Mouse (Mus musculus): ENCODE data around the gene Zscan10. TPM values are rescaled to one million over a fixed set of nuclear protein-coding genes. Genes with fewer than 3 reads are reported as not detected.

Gene Zscan10
- polyA plus RNA-seq, 1 experiment, result not detected

GRCm38 (mm10) chr17:23563595-23564367, 36.9 kb upstream of the Zscan10 start, which contains the start of gene Zfp213:
Gene Zfp213, minus strand, starts transcription at chr17:23564238.
- H3K4me1 ChIP-seq, result peaks cover 26% of the 10 kb centered on the region
- TF ChIP-seq GATA1 (IDR thresholded peaks at IDR 0.05; ENCODE audit: borderline replicate concordance, low read length), result no peak
- peak; percentile 25; the same call in 1 of the 2 replicates for TF ChIP-seq FLI1 (IDR thresholded peaks at IDR 0.05; ENCODE audit: low read length)
- peaks cover 27% of the 10 kb centered on the region for H3K36me3 ChIP-seq (replicated peaks; ENCODE audit: low read length)
- no peaks in the 10 kb centered on the region for H3K27me3 ChIP-seq (replicated peaks)
- H3K9me3 ChIP-seq, result no peaks in the 10 kb centered on the region
- peak within 1 kb of the TSS; percentile 98 for H3K4me3 ChIP-seq (replicated peaks)

- TF ChIP-seq GATA1 (IDR thresholded peaks at IDR 0.05; ENCODE audit: borderline replicate concordance, low read length) (no peak), FLI1 (IDR thresholded peaks at IDR 0.05; ENCODE audit: low read length) (no peak)
- Histone ChIP-seq H3K27me3 (replicated peaks) (no peaks in the 10 kb centered on the region), H3K9me3 (no peaks in the 10 kb centered on the region), H3K4me1 (peaks cover 26% of the 10 kb centered on the region), H3K4me3 (replicated peaks) (peak overlapping the region; percentile 98), H3K36me3 (replicated peaks; ENCODE audit: low read length) (peaks cover 22% of the 10 kb centered on the region)
Measured at GRCm38 (mm10) chr17:23564368-23564715, 36.3 kb upstream of the Zscan10 start.

- Histone ChIP-seq H3K4me3 (replicated peaks) (no peak overlapping the region), H3K9me3 (no peaks in the 10 kb centered on the region), H3K27me3 (replicated peaks) (no peaks in the 10 kb centered on the region), H3K4me1 (peaks cover 30% of the 10 kb centered on the region), H3K36me3 (replicated peaks; ENCODE audit: low read length) (peaks cover under 1% of the 10 kb centered on the region)
- TF ChIP-seq FLI1 (IDR thresholded peaks at IDR 0.05; ENCODE audit: low read length) (no peak), GATA1 (IDR thresholded peaks at IDR 0.05; ENCODE audit: borderline replicate concordance, low read length) (no peak)
Measured at GRCm38 (mm10) chr17:23566787-23567186, 33.9 kb upstream of the Zscan10 start.

GRCm38 (mm10) chr17:23568370-23568769, 32.3 kb upstream of the Zscan10 start:
- Histone ChIP-seq H3K4me1 (peaks cover 22% of the 10 kb centered on the region), H3K27me3 (replicated peaks) (no peaks in the 10 kb centered on the region), H3K4me3 (replicated peaks) (no peak overlapping the region), H3K9me3 (no peaks in the 10 kb centered on the region), H3K36me3 (replicated peaks; ENCODE audit: low read length) (no peaks in the 10 kb centered on the region)
- no peak for TF ChIP-seq GATA1 (IDR thresholded peaks at IDR 0.05; ENCODE audit: borderline replicate concordance, low read length)
- no peak for TF ChIP-seq FLI1 (IDR thresholded peaks at IDR 0.05; ENCODE audit: low read length)

GRCm38 (mm10) chr17:23570017-23570416, 30.6 kb upstream of the Zscan10 start:
- Histone ChIP-seq H3K27me3 (replicated peaks) (peaks cover 3% of the 10 kb centered on the region), H3K4me1 (peaks cover 15% of the 10 kb centered on the region), H3K36me3 (replicated peaks; ENCODE audit: low read length) (no peaks in the 10 kb centered on the region), H3K4me3 (replicated peaks) (no peak overlapping the region), H3K9me3 (no peaks in the 10 kb centered on the region)
- TF ChIP-seq GATA1 (IDR thresholded peaks at IDR 0.05; ENCODE audit: borderline replicate concordance, low read length) (no peak), FLI1 (IDR thresholded peaks at IDR 0.05; ENCODE audit: low read length) (no peak)

GRCm38 (mm10) chr17:23571084-23571483, 29.6 kb upstream of the Zscan10 start:
- H3K4me1 ChIP-seq, result peaks cover 8% of the 10 kb centered on the region; the same call in 1 of the 2 replicates
- peak overlapping the region; percentile 40 for H3K4me3 ChIP-seq (replicated peaks)
- H3K27me3 ChIP-seq (replicated peaks), result peaks cover 3% of the 10 kb centered on the region
- H3K36me3 ChIP-seq (replicated peaks; ENCODE audit: low read length), result no peaks in the 10 kb centered on the region
- no peaks in the 10 kb centered on the region for H3K9me3 ChIP-seq
- TF ChIP-seq GATA1 (IDR thresholded peaks at IDR 0.05; ENCODE audit: borderline replicate concordance, low read length) (no peak), FLI1 (IDR thresholded peaks at IDR 0.05; ENCODE audit: low read length) (no peak)

GRCm38 (mm10) chr17:23572059-23572458, 28.6 kb upstream of the Zscan10 start:
- Histone ChIP-seq H3K9me3 (no peaks in the 10 kb centered on the region), H3K27me3 (replicated peaks) (peaks cover 6% of the 10 kb centered on the region), H3K4me1 (peaks cover 5% of the 10 kb centered on the region; the same call in 1 of the 2 replicates), H3K36me3 (replicated peaks; ENCODE audit: low read length) (no peaks in the 10 kb centered on the region), H3K4me3 (replicated peaks) (no peak overlapping the region)
- TF ChIP-seq FLI1 (IDR thresholded peaks at IDR 0.05; ENCODE audit: low read length) (no peak), GATA1 (IDR thresholded peaks at IDR 0.05; ENCODE audit: borderline replicate concordance, low read length) (no peak)

GRCm38 (mm10) chr17:23574130-23574529, 26.5 kb upstream of the Zscan10 start:
- H3K36me3 ChIP-seq (replicated peaks; ENCODE audit: low read length), result no peaks in the 10 kb centered on the region
- peaks cover 13% of the 10 kb centered on the region for H3K27me3 ChIP-seq (replicated peaks)
- no peaks in the 10 kb centered on the region for H3K9me3 ChIP-seq
- TF ChIP-seq FLI1 (IDR thresholded peaks at IDR 0.05; ENCODE audit: low read length) (no peak), GATA1 (IDR thresholded peaks at IDR 0.05; ENCODE audit: borderline replicate concordance, low read length) (no peak)
- no peak overlapping the region for H3K4me3 ChIP-seq (replicated peaks)
- peaks cover 5% of the 10 kb centered on the region; the same call in 1 of the 2 replicates for H3K4me1 ChIP-seq

GRCm38 (mm10) chr17:23575951-23576552, 24.6 kb upstream of the Zscan10 start:
- peaks cover 24% of the 10 kb centered on the region for H3K27me3 ChIP-seq (replicated peaks)
- H3K36me3 ChIP-seq (replicated peaks; ENCODE audit: low read length), result no peaks in the 10 kb centered on the region
- TF ChIP-seq GATA1 (IDR thresholded peaks at IDR 0.05; ENCODE audit: borderline replicate concordance, low read length) (no peak), FLI1 (IDR thresholded peaks at IDR 0.05; ENCODE audit: low read length) (no peak)
- peaks cover 20% of the 10 kb centered on the region for H3K4me1 ChIP-seq
- no peak overlapping the region for H3K4me3 ChIP-seq (replicated peaks)
- H3K9me3 ChIP-seq, result no peaks in the 10 kb centered on the region

GRCm38 (mm10) chr17:23584786-23585185, 15.9 kb upstream of the Zscan10 start:
- Histone ChIP-seq H3K9me3 (no peaks in the 10 kb centered on the region), H3K36me3 (replicated peaks; ENCODE audit: low read length) (no peaks in the 10 kb centered on the region), H3K4me1 (peaks cover 34% of the 10 kb centered on the region), H3K27me3 (replicated peaks) (peaks cover 47% of the 10 kb centered on the region), H3K4me3 (replicated peaks) (no peak overlapping the region)
- TF ChIP-seq GATA1 (IDR thresholded peaks at IDR 0.05; ENCODE audit: borderline replicate concordance, low read length) (no peak), FLI1 (IDR thresholded peaks at IDR 0.05; ENCODE audit: low read length) (no peak)
